Mouse (Mus musculus) embryo, embryonic 10.5 days (tissue): ENCODE measurements around the gene Scgb1b12.
"Not testable (repeated sequence)": the region's sequence is repeated elsewhere in the genome, so short reads cannot be mapped to it uniquely, and the experiment has no call there.

Experiments used
- DNase-seq: peaks from one replicate; pipeline ENCODE4 v3.0.0-alpha.2; 2015; ENCODE audit warnings: low spot score

Gene Scgb1b12

GRCm38 (mm10) chr7:32333882-32334281 is at the start of gene Scgb1b12:
TSS of gene Scgb1b12 (plus strand) at chr7:32334182.
- DNase-seq, result not testable (repeated sequence)

- not testable (repeated sequence) for DNase-seq
Observed at GRCm38 (mm10) chr7:32327145-32327544, 6.8 kb upstream of the Scgb1b12 start, which contains the start of gene Scgb2b12. TSS of gene Scgb2b12 (minus strand) at chr7:32327245.
